Mouse (Mus musculus) cortical plate, adult 2 months (tissue): ENCODE results near the gene Khsrp.

Source experiments
- CTCF ChIP-seq: fragments of 200-500 bp; IDR thresholded peaks from 2 replicates; pipeline ENCODE4 v1.5.1; 2011; ENCODE audit warnings: mild to moderate bottlenecking, control low read depth, low read length; ENCODE audit not compliant: insufficient read depth; ENCODE audit errors: extremely low read depth
- POLR2A ChIP-seq: fragments of 200-500 bp; IDR thresholded peaks from 2 replicates; pipeline ENCODE4 v1.6.1; 2011; ENCODE audit warnings: mild to moderate bottlenecking, low read length, control low read depth; ENCODE audit not compliant: insufficient read depth; ENCODE audit errors: extremely low read depth

- TF ChIP-seq POLR2A = no peak
- no peak for TF ChIP-seq CTCF
These were observed 49.3 kb downstream of the Khsrp start, which contains the start of gene Acer1 for GRCm38 (mm10) chr17:56982013-56982412.
